In the genomic region with DNA sequence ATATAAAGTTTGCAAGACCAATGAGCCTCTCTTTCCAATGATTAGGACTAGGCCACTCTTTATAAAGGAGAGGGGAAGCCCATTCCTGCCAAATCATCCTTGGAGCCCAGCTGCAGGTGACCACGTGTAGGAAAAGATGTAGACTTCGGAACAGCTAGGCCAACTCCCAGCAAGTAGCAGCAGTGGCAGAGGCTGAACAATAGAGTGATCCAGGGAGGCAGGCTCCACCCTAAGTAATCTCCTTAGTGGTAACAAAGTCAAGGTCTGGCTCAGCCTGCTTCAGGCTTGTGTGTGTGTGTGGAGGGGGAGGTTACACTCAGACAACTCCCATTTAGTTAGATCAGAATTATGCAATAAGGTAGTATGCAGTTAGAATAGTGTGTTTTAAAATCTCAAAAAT, we compare ENCODE assay signal across 4 mouse cellular contexts.
DNase-seq lines count a peak whose midpoint lies in the region.

No protein-coding gene starts in this region.

- DNase-seq in ES-CJ7 (ENCODE audit: low read depth, low spot score) (peak; percentile 72), R1 (ENCODE audit: low read depth, low spot score) (peak; percentile 69), ZHBTc4 (ENCODE audit: low read depth, low spot score) (peak; percentile 20)
- DNase-seq in testis, postnatal 14 days (ENCODE audit: low spot score) = peak; percentile 8

Comparison
In these comparisons a context has a peak if more than half of its experiments do, and no peak if none do; other contexts are left out.
1. Peak in every context shown above with its lines: DNase-seq.
2. DNase-seq: peak in every context shown above with its lines; median percentile 72 in ES-CJ7; 69 in R1; 20 in ZHBTc4; 8 in testis, postnatal 14 days.